Mouse (Mus musculus): ENCODE results near the gene Lrmp.
"Not testable (repeated sequence)": the region's sequence is repeated elsewhere in the genome, so short reads cannot be mapped to it uniquely, and the experiment has no call there.

The Lrmp gene

GRCm38 (mm10) chr6:145104241-145104939 lies 11.1 kb upstream of the Lrmp start:
- no peak for DNase-seq (ENCODE audit: extremely low spot score, low read depth, low spot score)

GRCm38 (mm10) chr6:145105439-145105838 lies 10.0 kb upstream of the Lrmp start:
- no peak for DNase-seq (ENCODE audit: extremely low spot score, low read depth, low spot score)

GRCm38 (mm10) chr6:145106163-145106842 lies 9.2 kb upstream of the Lrmp start:
- DNase-seq (ENCODE audit: extremely low spot score, low read depth, low spot score) = no peak

- DNase-seq (ENCODE audit: extremely low spot score, low read depth, low spot score) = no peak
Observed at GRCm38 (mm10) chr6:145110786-145111185, 4.7 kb upstream of the Lrmp start.

- no peak for DNase-seq (ENCODE audit: extremely low spot score, low read depth, low spot score)
Observed at GRCm38 (mm10) chr6:145112865-145113264, 2.6 kb upstream of the Lrmp start.

- DNase-seq (ENCODE audit: extremely low spot score, low read depth, low spot score) = no peak
Observed at GRCm38 (mm10) chr6:145114561-145114960, 892 bp upstream of the Lrmp start.

- DNase-seq (ENCODE audit: extremely low spot score, low read depth, low spot score) = no peak
Observed at GRCm38 (mm10) chr6:145116098-145116672, 732 bp downstream of the Lrmp start.

GRCm38 (mm10) chr6:145120086-145120485 lies 4.6 kb downstream of the Lrmp start:
- DNase-seq (ENCODE audit: extremely low spot score, low read depth, low spot score) = no peak

- DNase-seq (ENCODE audit: extremely low spot score, low read depth, low spot score) = no peak
Observed at GRCm38 (mm10) chr6:145120787-145121589, 5.5 kb downstream of the Lrmp start.

GRCm38 (mm10) chr6:145121590-145122420 lies 6.4 kb downstream of the Lrmp start:
- DNase-seq (ENCODE audit: extremely low spot score, low read depth, low spot score) = no peak

- no peak for DNase-seq (ENCODE audit: extremely low spot score, low read depth, low spot score)
Observed at GRCm38 (mm10) chr6:145122423-145123059, 7.1 kb downstream of the Lrmp start.

GRCm38 (mm10) chr6:145123136-145124060 lies 7.9 kb downstream of the Lrmp start:
- no peak for DNase-seq (ENCODE audit: extremely low spot score, low read depth, low spot score)

- no peak for DNase-seq (ENCODE audit: extremely low spot score, low read depth, low spot score)
Observed at GRCm38 (mm10) chr6:145124621-145125020, 9.2 kb downstream of the Lrmp start.

GRCm38 (mm10) chr6:145125591-145126113 lies 10.2 kb downstream of the Lrmp start:
- DNase-seq (ENCODE audit: extremely low spot score, low read depth, low spot score) = no peak

- DNase-seq (ENCODE audit: extremely low spot score, low read depth, low spot score) = no peak
Observed at GRCm38 (mm10) chr6:145127652-145128051, 12.2 kb downstream of the Lrmp start.

GRCm38 (mm10) chr6:145129563-145129962 lies 14.1 kb downstream of the Lrmp start:
- DNase-seq (ENCODE audit: extremely low spot score, low read depth, low spot score) = no peak

- no peak for DNase-seq (ENCODE audit: extremely low spot score, low read depth, low spot score)
Observed at GRCm38 (mm10) chr6:145131991-145132390, 16.5 kb downstream of the Lrmp start.

GRCm38 (mm10) chr6:145132969-145133368 lies 17.5 kb downstream of the Lrmp start:
- DNase-seq (ENCODE audit: extremely low spot score, low read depth, low spot score) = not testable (repeated sequence)

GRCm38 (mm10) chr6:145135295-145135694 lies 19.8 kb downstream of the Lrmp start:
- no peak for DNase-seq (ENCODE audit: extremely low spot score, low read depth, low spot score)

Measured in hindlimb bud, embryonic 11.5 days (tissue).